Mouse (Mus musculus) forebrain, embryonic 16.5 days (tissue): Measurements from ENCODE around the gene Grwd1. TPM values are rescaled to one million over a fixed set of nuclear protein-coding genes. Genes with fewer than 3 reads are reported as not detected.
A peak's percentile ranks its signal among the peaks of the same experiment; 100 is the strongest.

Experiments used
- ATAC-seq: fragments of 200-750 bp; cut with Nextera tagmentation; 2 replicates; pipeline ENCODE4 v1.8.0; 2017; ENCODE audit warnings: mild to moderate bottlenecking, moderate library complexity
- H3K27ac ChIP-seq: fragments of 300-500 bp; sonication (generic); 2 replicates; pipeline ENCODE4 v1.5.1; 2014; ENCODE audit warnings: low read length, control low read depth
- H3K27me3 ChIP-seq: fragments of 300-500 bp; sonication (generic); replicated peaks from 2 replicates; pipeline ENCODE4 v1.6.1; 2014; ENCODE audit warnings: low read length; ENCODE audit not compliant: control insufficient read depth, insufficient read depth
- H3K36me3 ChIP-seq: fragments of 300-500 bp; sonication (generic); 2 replicates; pipeline ENCODE4 v1.6.1; 2014; ENCODE audit not compliant: control insufficient read depth, insufficient read depth
- H3K4me1 ChIP-seq: fragments of 300-500 bp; sonication (generic); replicated peaks from 2 replicates; pipeline ENCODE4 v1.6.1; 2014; ENCODE audit warnings: low read length; ENCODE audit not compliant: control insufficient read depth, insufficient read depth
- H3K4me2 ChIP-seq: fragments of 300-500 bp; sonication (generic); 2 replicates; pipeline ENCODE4 v1.6.1; 2014; ENCODE audit warnings: mild to moderate bottlenecking, low read length, control low read depth
- H3K4me3 ChIP-seq: fragments of 300-500 bp; sonication (generic); replicated peaks from 2 replicates; pipeline ENCODE4 v1.5.1; 2014; ENCODE audit warnings: mild to moderate bottlenecking, low read length, control low read depth
- H3K9ac ChIP-seq: fragments of 300-500 bp; sonication (generic); replicated peaks from 2 replicates; pipeline ENCODE4 v1.6.1; 2014; ENCODE audit warnings: low read depth, low read length, control low read depth
- H3K9me3 ChIP-seq: fragments of 300-500 bp; sonication (generic); 2 replicates; pipeline ENCODE4 v1.6.1; 2016; ENCODE audit warnings: low read length; ENCODE audit not compliant: control insufficient read depth
- WGBS: fragments of 180-500 bp; shearing (Covaris S2); extraction: QIAGEN DNeasy Blood & Tissue Kit; methylation state at CpG from one replicate; pipeline ENCODE4 v1.1.7; 2014; 5-methylcytosine and 5-hydroxymethylcytosine counted together
- polyA plus RNA-seq: library from polyadenylated mRNA; unstranded; fragments of >200 nt; fragmentation: Nextera tagmentation; extraction: Ambion mirVana; gene quantifications from 2 replicates; pipeline ENCODE4 v1.2.1, GENCODE M21; 2015

Gene Grwd1
- polyA plus RNA-seq, 1 experiment from 2014 or later = 45.3 TPM

DNA sequence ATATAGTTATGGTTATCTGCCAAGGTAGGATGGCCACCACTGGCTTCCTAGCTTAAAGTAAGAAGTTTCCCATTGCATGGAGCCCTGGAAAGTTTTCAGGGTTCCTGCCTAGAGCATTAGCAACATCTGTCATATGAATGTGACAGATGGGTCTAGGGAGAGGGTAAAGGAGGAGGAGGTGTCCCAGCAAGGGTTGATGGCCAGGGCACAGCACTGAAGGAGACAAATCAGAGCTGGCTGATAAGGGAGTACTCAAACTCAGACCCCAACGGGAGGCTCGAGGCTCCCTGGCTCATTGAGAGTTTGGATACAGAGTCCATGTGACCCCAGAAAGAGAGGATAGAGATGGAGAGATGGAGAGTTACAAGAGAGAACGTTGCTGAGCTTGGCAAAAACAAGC is 19.9 kb upstream of the Grwd1 start:
- WGBS = 81% methylated on average over 3 of the region's 3 CpGs

DNA sequence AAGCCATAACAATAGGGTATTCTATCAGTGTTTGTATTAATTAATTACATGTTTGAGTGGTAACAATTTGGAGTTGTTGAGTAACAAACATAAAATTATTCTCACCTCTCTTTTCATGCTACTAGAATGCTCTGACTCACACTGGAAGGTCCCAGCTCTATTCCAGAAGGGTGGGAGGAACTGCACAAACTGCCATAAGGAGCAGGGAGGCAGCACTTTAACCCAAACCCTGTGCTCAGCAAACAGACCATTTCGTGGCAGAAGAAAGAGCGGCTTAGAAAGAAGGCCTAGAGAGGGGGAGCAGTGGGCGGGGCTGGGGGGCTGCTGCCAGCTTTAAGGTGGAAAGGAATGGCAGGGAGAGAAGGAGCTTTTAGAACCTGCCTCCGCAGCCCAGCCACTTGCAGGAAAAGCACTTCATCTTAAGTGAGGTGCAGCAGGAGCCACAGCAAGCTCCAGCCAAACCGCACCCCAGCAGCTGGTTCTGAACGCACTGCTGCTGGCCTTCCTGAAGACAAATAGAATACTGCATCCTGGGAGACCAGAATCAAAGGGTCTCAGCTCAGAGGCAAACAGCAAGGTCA is 17.8 kb upstream of the Grwd1 start:
- 5% methylated on average over 6 of the region's 6 CpGs for WGBS

More for the DNA sequence above, 19.9 kb upstream of the Grwd1 start:
- no peak overlapping the region for H3K27ac ChIP-seq
- H3K4me3 ChIP-seq = no peak overlapping the region
- no peaks in the 10 kb centered on the region for H3K4me1 ChIP-seq
- H3K36me3 ChIP-seq = no peaks in the 10 kb centered on the region
- no peak overlapping the region for H3K9ac ChIP-seq
- ATAC-seq = no peak
- no peaks in the 10 kb centered on the region for H3K9me3 ChIP-seq
- no peak overlapping the region for H3K4me2 ChIP-seq
- no peaks in the 10 kb centered on the region; the same call in 1 of the 2 replicates for H3K27me3 ChIP-seq

DNA sequence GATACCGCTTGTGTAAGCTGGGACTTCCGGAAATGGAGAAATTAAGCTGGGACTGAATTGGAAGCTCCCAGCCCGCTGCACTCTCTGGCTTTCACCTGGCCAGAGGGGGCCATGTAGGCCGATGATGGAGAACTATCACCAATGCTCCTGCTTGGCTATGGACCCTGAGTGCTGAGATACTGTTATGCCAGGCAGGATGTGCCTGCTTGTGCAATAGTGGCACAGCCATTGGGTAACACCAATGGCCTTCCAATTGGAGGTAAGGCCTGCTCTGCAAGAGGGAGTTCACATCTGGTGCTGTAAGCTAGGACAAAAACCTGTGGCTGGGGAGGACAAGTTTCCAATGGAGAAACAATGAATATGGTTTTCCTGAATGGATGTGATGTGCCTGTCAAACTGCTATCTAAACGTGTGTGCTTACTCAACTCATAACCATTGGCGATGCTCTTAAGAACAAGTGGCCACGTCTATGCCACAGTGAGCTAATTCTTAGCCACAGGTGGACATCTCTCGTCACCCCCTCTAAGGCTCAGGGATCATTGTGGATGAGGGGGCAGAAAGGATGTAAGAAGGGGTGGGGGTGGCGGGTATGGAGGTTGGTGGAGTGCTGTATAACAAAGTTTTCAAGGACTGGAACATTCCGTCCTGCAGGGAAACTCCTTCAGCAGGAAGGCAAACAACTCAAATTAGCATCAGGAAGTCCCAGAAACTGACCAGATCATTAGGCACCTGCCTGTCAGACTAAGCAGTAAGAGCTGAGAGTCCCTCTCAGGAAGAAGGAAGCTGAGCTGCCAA is 12.4 kb upstream of the Grwd1 start:
- no peak overlapping the region for H3K9ac ChIP-seq
- no peak for ATAC-seq
- WGBS = 88% methylated on average over 10 of the region's 10 CpGs

More for the DNA sequence above, 17.8 kb upstream of the Grwd1 start:
- H3K36me3 ChIP-seq = no peaks in the 10 kb centered on the region
- H3K27ac ChIP-seq = no peak overlapping the region
- no peak overlapping the region for H3K4me3 ChIP-seq
- no peak overlapping the region for H3K9ac ChIP-seq
- no peak overlapping the region for H3K4me2 ChIP-seq
- no peak for ATAC-seq
- H3K27me3 ChIP-seq = no peaks in the 10 kb centered on the region; the same call in 1 of the 2 replicates
- H3K9me3 ChIP-seq = no peaks in the 10 kb centered on the region
- no peaks in the 10 kb centered on the region for H3K4me1 ChIP-seq

DNA sequence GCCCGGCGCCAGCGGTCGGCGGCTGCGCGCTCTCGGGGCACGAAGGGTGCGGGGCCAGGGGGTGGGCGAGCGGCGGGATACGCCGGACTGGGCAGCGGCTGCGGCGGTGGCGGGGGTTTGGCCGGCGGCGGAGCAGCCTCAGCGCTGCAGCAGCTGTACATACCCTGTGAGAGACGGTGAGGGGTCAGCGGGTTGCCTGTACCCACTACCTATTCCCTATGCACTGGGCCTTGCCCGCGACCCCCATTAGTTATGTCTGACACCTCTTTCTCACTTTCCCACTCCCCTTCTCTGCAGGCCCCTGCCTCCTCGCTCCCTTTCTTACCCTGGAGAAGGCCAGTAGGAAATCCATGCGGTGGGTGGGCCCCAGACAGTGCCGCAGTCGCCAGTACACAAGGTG is 3.2 kb upstream of the Grwd1 start:
- Histone ChIP-seq H3K9me3 (no peaks in the 10 kb centered on the region), H3K4me2 (peak overlapping the region; percentile 33), H3K27ac (no peak overlapping the region), H3K4me1 (peaks cover 24% of the 10 kb centered on the region), H3K9ac (peak overlapping the region; percentile 24), H3K36me3 (no peaks in the 10 kb centered on the region), H3K27me3 (peaks cover 52% of the 10 kb centered on the region), H3K4me3 (peak overlapping the region; percentile 33)
- no peak for ATAC-seq
- 2% methylated on average over 29 of the region's 31 CpGs for WGBS

More for the DNA sequence above, 12.4 kb upstream of the Grwd1 start:
- Histone ChIP-seq H3K27ac (no peak overlapping the region), H3K36me3 (no peaks in the 10 kb centered on the region), H3K4me3 (no peak overlapping the region), H3K9me3 (no peaks in the 10 kb centered on the region), H3K27me3 (no peaks in the 10 kb centered on the region), H3K4me1 (no peaks in the 10 kb centered on the region), H3K4me2 (no peak overlapping the region)

DNA sequence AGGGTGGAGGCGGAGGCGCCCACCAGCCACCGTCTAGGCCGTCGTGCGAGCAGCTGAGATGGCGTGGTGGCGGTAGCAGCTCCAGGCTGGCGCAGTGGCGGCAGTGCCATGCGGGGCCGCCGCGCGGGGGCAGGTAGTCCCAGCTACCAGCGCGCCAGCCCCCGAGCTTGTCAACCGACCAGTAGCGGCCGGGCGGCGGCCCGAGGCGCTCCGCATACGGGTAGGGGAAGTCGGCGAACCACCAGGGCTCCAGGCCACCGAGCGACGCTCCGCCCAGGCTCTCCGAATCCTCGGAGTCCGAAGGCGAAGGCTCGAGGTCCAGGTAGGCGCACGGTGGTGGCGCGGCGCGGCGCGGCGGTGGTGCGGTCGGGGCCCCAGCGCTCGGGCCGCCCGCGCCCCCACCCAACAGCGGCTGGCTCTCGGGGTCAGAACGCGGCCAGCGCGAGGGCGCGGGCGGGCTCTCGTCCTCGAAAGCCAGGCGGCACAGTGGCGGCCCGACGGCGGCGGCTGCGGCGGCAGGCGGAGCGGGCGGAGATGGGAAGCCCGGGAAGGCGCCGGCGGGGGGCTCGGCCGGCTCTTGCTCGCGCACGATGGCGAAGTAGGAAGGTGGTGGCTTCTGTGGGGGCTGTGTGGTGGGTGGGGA is 2.5 kb upstream of the Grwd1 start:
- Histone ChIP-seq H3K9ac (peak overlapping the region; percentile 24; the same call in 1 of the 2 replicates), H3K27me3 (peaks cover 52% of the 10 kb centered on the region), H3K4me3 (peak overlapping the region; percentile 33), H3K27ac (no peak overlapping the region), H3K9me3 (no peaks in the 10 kb centered on the region), H3K36me3 (no peaks in the 10 kb centered on the region), H3K4me2 (peak overlapping the region; percentile 33), H3K4me1 (peaks cover 24% of the 10 kb centered on the region)
- WGBS = under 1% methylated on average over 73 of the region's 86 CpGs
- ATAC-seq = no peak

DNA sequence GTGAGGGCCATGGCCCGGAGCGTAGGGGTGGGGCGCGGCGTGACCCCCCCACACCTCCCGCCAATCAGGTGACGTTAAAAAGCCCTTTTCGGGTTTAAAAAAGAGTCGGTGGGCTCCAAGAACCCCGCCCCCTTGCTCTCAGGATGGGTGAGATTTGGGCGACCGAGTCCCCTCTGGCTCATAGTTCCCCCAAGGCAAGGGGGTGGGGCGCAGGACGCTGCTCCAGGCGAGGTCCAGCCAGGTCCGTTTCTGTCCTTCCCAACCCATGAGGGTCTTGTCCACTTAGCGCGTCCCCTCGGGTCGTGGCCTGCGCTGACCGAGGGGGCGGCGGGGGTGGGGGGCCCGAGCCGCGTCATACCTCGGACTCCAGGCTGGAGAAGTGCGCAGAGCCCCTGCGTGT is 1.7 kb upstream of the Grwd1 start:
- Histone ChIP-seq H3K36me3 (no peaks in the 10 kb centered on the region), H3K4me3 (peak overlapping the region; percentile 33), H3K9ac (no peak overlapping the region), H3K27ac (no peak overlapping the region), H3K27me3 (peaks cover 52% of the 10 kb centered on the region), H3K4me1 (peaks cover 24% of the 10 kb centered on the region), H3K4me2 (peak overlapping the region; percentile 33), H3K9me3 (no peaks in the 10 kb centered on the region)
- ATAC-seq = no peak
- WGBS = 8% methylated on average over 30 of the region's 30 CpGs

DNA sequence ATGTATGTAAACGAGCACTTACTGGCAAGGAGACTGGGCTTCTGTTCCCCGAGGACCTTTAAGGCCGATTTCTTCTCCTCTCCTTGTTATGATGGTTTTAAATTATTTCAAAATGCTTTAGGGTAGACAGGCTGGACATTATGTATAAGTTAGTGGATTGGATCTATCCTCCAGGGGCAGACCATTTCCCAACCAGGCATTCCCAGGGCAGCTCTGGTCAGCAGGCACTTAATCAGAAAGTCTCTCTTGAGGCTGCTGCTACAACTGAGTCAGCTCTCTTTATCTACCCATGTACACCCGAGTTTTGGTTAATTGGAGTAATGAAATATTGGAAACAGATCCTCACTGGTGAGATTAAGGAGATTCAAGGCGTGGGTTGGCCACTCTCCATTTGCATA is 383 bp upstream of the Grwd1 start:
- H3K27ac ChIP-seq = no peak overlapping the region; the same call in 1 of the 2 replicates
- no peak overlapping the region; the same call in 1 of the 2 replicates for H3K9ac ChIP-seq
- H3K4me2 ChIP-seq = peak overlapping the region; percentile 63
- 19% methylated on average over 5 of the region's 5 CpGs for WGBS
- no peaks in the 10 kb centered on the region for H3K9me3 ChIP-seq
- H3K4me1 ChIP-seq = peaks cover 24% of the 10 kb centered on the region
- H3K4me3 ChIP-seq = peak overlapping the region; percentile 70
- peaks cover 46% of the 10 kb centered on the region for H3K27me3 ChIP-seq
- peak; percentile 10 for ATAC-seq
- H3K36me3 ChIP-seq = peaks cover 6% of the 10 kb centered on the region

DNA sequence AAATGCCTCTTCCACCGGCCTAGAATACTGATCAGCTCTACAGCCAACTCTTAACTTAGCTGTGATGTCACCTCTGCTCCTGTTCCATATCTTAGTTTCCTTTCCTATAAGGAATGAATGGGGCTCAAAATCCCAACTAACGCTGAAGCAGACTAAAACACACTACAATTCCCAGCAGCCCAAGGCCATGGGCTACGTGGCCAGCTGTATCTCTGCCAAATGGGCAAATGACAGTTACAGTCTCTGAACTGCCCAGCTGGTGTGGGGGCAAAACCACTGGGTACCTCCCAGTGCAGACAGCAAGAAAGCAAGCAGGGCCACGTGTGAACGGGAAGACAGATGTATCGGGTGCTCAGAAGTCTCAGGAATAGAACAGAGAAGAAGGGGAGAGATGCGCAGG is 4.1 kb downstream of the Grwd1 start:
- no peak overlapping the region for H3K4me2 ChIP-seq
- no peaks in the 10 kb centered on the region for H3K9me3 ChIP-seq
- no peak for ATAC-seq
- WGBS = 88% methylated on average over 7 of the region's 7 CpGs
- H3K4me3 ChIP-seq = no peak overlapping the region
- peaks cover 2% of the 10 kb centered on the region for H3K27me3 ChIP-seq
- no peak overlapping the region for H3K9ac ChIP-seq
- H3K27ac ChIP-seq = no peak overlapping the region
- peaks cover 16% of the 10 kb centered on the region for H3K36me3 ChIP-seq
- peaks cover 11% of the 10 kb centered on the region for H3K4me1 ChIP-seq

DNA sequence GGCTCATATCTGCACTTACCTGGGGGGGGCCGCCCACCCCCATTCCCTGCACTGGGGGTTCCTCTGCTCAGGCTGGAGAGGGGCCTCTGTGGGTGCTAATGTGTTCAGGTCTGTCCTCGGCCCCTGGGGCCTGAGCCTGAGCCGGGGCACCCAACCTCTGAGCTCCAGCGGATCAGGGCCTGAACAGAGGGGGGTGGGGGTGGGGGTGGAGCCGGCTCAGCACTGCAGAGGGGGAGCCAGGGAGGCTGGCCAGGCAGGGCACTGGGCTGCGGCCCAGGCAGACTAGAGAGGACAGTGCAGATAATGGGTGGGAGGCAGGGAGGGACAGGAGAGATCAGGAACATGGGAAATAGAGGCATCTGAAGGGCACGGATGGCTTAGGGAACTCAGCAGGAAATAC is 6.1 kb downstream of the Grwd1 start, which contains the start of gene Kcnj14:
Kcnj14 (minus strand) TSS at position 185 of the 400 bp plus-strand sequence.
- no peak within 1 kb of the TSS for H3K27ac ChIP-seq
- no peaks in the 10 kb centered on the region for H3K27me3 ChIP-seq
- H3K4me3 ChIP-seq = no peak within 1 kb of the TSS
- ATAC-seq = no peak
- peaks cover 2% of the 10 kb centered on the region for H3K4me1 ChIP-seq
- H3K4me2 ChIP-seq = no peak within 1 kb of the TSS
- no peaks in the 10 kb centered on the region for H3K9me3 ChIP-seq
- no peak within 1 kb of the TSS for H3K9ac ChIP-seq
- peaks cover 16% of the 10 kb centered on the region for H3K36me3 ChIP-seq
- 68% methylated on average over 7 of the region's 7 CpGs for WGBS
